Mouse (Mus musculus): ENCODE data around the gene Il17rb.

DNA sequence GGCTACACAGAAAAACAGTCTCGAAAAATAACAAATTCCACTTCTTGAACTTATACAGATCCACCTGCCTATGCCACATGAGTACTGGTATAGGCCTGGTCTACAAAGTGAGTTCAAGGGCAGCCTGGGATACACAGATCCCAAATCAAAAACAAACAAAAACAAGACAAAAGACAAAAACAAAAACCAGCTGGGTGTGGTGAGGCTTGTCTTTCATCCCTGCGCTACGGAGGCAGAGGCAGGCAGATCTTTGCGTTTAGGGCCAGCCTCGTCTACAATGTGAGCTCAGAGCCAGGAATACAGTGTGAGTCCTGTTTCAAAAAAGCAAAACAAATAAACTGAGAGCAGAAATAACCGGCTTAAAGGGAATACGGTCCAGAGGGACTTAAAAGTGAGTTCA lies 41.1 kb downstream of the Il17rb start:
- TF ChIP-seq TAL1 (conservative IDR thresholded peaks at IDR 0.05; ENCODE audit: low read depth, low read length) (no peak), CTCF (IDR thresholded peaks at IDR 0.05; ENCODE audit: low read depth, low read length) (no peak), GATA1 (IDR thresholded peaks at IDR 0.05; ENCODE audit: borderline replicate concordance, low read length) (no peak), GATA2 (IDR thresholded peaks at IDR 0.05; ENCODE audit: borderline replicate concordance, low read depth, low read length) (no peak)

Measured in G1E (cell line).